11 mouse cellular contexts compared by ENCODE assay signal in the genomic region with DNA sequence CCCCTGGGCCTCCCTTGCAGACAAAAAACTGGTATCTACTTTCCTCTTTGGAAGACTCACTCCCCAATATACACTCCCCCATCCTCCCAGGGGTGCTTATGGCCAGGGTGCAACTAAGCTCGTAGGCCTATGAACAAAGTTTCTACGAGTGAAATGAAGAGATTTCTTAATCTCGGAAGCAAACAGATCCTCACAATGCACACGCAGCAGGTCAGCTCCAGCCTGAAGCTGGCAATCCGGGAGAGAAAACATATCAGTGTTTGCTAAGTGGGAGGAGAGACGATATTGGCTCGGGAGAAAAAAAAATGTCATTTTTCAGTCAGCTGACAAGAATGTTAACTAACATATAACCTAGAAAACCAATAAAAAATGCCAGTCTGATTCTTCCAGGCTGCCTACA. TPM values are rescaled to one million over a fixed set of nuclear protein-coding genes. Genes with fewer than 3 reads are reported as not detected.
"Had no signal": no experiment of that assay in that cellular context is flagged by ENCODE, and none has a peak within 500 bp of the region (broad histone marks: within the 10 kb centered on the region; RNA-seq: fewer than 3 reads in every experiment).

No protein-coding gene starts in this region.

- ATAC-seq: hindbrain, embryonic 16.5 days had no signal

- DNase-seq: kidney, adult 11 months; kidney, postnatal 14 days; layer of hippocampus, postnatal 36 days; lung, adult 18-20 months; right cerebral cortex, adult 18-20 months; right cerebral cortex, postnatal 25 days; thymus, adult 18-20 months; thymus, postnatal 14 days had no signal

- H3K27ac ChIP-seq: limb, embryonic 15.5 days had no signal

- H3K9me3 ChIP-seq: limb, embryonic 15.5 days had no signal

- H3K4me1 ChIP-seq: limb, embryonic 15.5 days had no signal

- H3K36me3 ChIP-seq: limb, embryonic 15.5 days had no signal

- H3K4me2 ChIP-seq: limb, embryonic 15.5 days had no signal

- H3K9ac ChIP-seq: limb, embryonic 15.5 days had no signal

- H3K27me3 ChIP-seq: limb, embryonic 15.5 days had no signal

- H3K4me3 ChIP-seq: limb, embryonic 15.5 days had no signal

RNA-seq across cellular contexts. Expression of a gene that starts 53.7 kb away (rescaled TPM):
- total RNA-seq: megakaryocyte-erythroid progenitor cell, adult 5-6 weeks had no signal
